Mouse (Mus musculus) brain, embryonic 14.5 days (tissue): ENCODE results near the gene S100a1.

ENCODE experiments used
- CTCF ChIP-seq: fragments of 200-500 bp; IDR thresholded peaks from 2 replicates; pipeline ENCODE4 v1.5.1; 2012; ENCODE audit warnings: inconsistent platforms, mild to moderate bottlenecking, moderate library complexity, borderline replicate concordance; ENCODE audit not compliant: insufficient read depth, insufficient read length; ENCODE audit errors: extremely low read depth
- POLR2A ChIP-seq: fragments of 200-500 bp; IDR thresholded peaks from 2 replicates; pipeline ENCODE4 v1.6.1; 2012; ENCODE audit warnings: mild to moderate bottlenecking, inconsistent platforms, borderline replicate concordance; ENCODE audit not compliant: poor library complexity, insufficient read depth, insufficient read length, severe bottlenecking; ENCODE audit errors: extremely low read depth

- no peak for TF ChIP-seq POLR2A
- no peak for TF ChIP-seq CTCF
Observed at GRCm38 (mm10) chr3:90515242-90515641, 1.1 kb upstream of the S100a1 start.
